Mouse (Mus musculus) stomach, embryonic 16.5 days (tissue): ENCODE results near the gene Lrrc23. TPM values are rescaled to one million over a fixed set of nuclear protein-coding genes. Genes with fewer than 3 reads are reported as not detected.

Source experiments
- ATAC-seq: fragments of 200-750 bp; cut with Nextera tagmentation; 2 replicates; pipeline ENCODE4 v1.8.0; 2017; ENCODE audit warnings: moderate number of reproducible peaks, moderate TSS enrichment; ENCODE audit not compliant: insufficient read depth, low FRiP score
- H3K27ac ChIP-seq: fragments of 300-500 bp; sonication (generic); 2 replicates; pipeline ENCODE4 v1.5.1; 2014; ENCODE audit warnings: low read length
- H3K27me3 ChIP-seq: fragments of 300-500 bp; sonication (generic); 2 replicates; pipeline ENCODE4 v1.6.1; 2014; ENCODE audit warnings: low read length, control low read depth, mixed read lengths; ENCODE audit not compliant: control insufficient read depth, insufficient read depth
- H3K36me3 ChIP-seq: fragments of 300-500 bp; sonication (generic); 2 replicates; pipeline ENCODE4 v1.6.1; 2014; ENCODE audit warnings: low read length; ENCODE audit not compliant: control insufficient read depth, insufficient read depth
- H3K4me1 ChIP-seq: fragments of 300-500 bp; sonication (generic); 2 replicates; pipeline ENCODE4 v1.6.1; 2014; ENCODE audit warnings: low read length, control low read depth, mixed read lengths; ENCODE audit not compliant: control insufficient read depth, insufficient read depth
- H3K4me2 ChIP-seq: fragments of 300-500 bp; sonication (generic); 2 replicates; pipeline ENCODE4 v1.6.1; 2014; ENCODE audit warnings: low read depth, low read length, mixed read lengths
- H3K4me3 ChIP-seq: fragments of 300-500 bp; sonication (generic); replicated peaks from 2 replicates; pipeline ENCODE4 v1.5.1; 2014; ENCODE audit warnings: mild to moderate bottlenecking, low read length
- H3K9ac ChIP-seq: fragments of 300-500 bp; sonication (generic); 2 replicates; pipeline ENCODE4 v1.6.1; 2014; ENCODE audit warnings: low read length
- H3K9me3 ChIP-seq: fragments of 300-500 bp; sonication (generic); replicated peaks from 2 replicates; pipeline ENCODE4 v1.6.1; 2016; ENCODE audit warnings: low read length, control low read depth; ENCODE audit not compliant: control insufficient read depth
- WGBS: fragments of 180-500 bp; shearing (Covaris S2); extraction: QIAGEN DNeasy Blood & Tissue Kit; methylation state at CpG from one replicate; pipeline ENCODE4 v1.1.7; 2014; 5-methylcytosine and 5-hydroxymethylcytosine counted together
- polyA plus RNA-seq: library from polyadenylated mRNA; unstranded; fragments of >200 nt; fragmentation: Nextera tagmentation; extraction: Ambion mirVana; gene quantifications from 2 replicates; pipeline ENCODE4 v1.2.1, GENCODE M21; 2015

The Lrrc23 gene
- polyA plus RNA-seq, 1 experiment from 2014 or later, result 0.53 TPM

DNA sequence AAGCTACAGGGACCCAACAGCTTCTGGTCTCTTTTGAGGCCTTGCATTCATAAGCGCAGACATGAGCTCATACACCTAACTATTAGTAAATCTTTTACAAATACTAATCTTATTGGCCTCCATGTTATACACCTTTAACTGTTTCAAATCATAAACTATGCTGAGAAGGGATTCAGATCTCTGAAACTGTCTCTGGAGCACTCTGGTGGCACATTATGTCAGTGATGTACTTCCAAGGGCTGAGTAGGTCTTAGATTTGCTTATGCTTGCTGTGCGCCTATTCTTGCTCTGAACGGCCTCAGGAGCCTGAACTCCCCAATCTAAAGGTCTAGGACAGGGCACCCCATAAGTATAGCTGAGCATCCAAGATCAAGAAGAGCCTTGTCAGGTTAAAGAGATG is 37.7 kb downstream of the Lrrc23 start:
- H3K9me3 ChIP-seq, result no peaks in the 10 kb centered on the region
- 74% methylated on average over 3 of the region's 3 CpGs for WGBS
- peak overlapping the region; percentile 68 for H3K4me3 ChIP-seq
- H3K36me3 ChIP-seq, result peaks cover 8% of the 10 kb centered on the region
- H3K4me2 ChIP-seq, result peak overlapping the region; percentile 88
- peak overlapping the region; percentile 100 for H3K27ac ChIP-seq
- peaks cover 38% of the 10 kb centered on the region for H3K4me1 ChIP-seq
- no peaks in the 10 kb centered on the region for H3K27me3 ChIP-seq
- peak overlapping the region; percentile 70 for H3K9ac ChIP-seq
- ATAC-seq, result no peak

DNA sequence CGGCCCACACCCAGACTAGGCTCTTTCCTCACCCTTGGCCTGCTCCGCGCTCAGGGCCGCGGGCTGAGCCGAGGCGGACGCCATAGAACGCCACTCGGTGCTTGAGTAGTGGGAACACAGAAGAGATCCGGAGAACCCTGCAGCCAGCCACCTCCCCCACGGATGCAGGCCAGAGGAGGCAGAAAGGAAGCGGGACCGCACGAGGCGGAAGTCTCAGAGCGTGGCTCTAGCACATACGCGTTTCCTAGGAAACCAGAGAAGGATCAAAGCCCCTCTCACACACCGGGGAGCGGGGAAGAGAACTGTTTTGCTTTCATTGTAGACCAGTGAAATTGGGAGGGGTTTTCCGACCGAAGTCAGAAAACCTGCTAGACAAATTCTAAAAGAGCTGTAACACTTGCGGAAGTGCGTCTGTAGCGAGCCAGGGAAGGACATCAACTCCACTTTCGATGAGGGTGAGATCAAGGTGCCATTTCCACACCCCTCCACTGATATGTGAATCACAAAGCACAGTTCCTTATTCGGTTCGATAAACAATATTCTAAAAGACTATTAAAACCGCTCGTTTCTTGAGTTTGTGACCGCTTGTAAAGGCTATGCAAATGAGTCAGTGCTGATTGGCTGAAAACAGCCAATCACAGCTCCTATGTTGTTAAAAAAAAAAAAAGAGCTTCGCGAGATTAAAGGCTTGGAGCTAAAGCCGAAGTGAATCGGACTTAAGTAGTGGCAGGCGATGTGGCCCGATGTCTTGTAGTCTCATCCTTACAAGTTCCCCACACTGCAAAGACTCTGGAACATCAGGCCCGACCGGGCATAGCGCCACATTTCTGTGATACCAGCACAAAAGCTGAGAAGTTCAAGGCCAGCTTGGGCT is 38.4 kb downstream of the Lrrc23 start, which contains the start of gene Grcc10:
TSS of gene Grcc10 (minus strand) at position 487 of the 874 bp plus-strand sequence.
- Histone ChIP-seq H3K9ac (peak within 1 kb of the TSS; percentile 90), H3K36me3 (peaks cover 8% of the 10 kb centered on the region), H3K27ac (peak within 1 kb of the TSS; percentile 100), H3K4me1 (peaks cover 32% of the 10 kb centered on the region), H3K4me3 (peak within 1 kb of the TSS; percentile 68), H3K27me3 (no peaks in the 10 kb centered on the region), H3K9me3 (no peaks in the 10 kb centered on the region), H3K4me2 (peak within 1 kb of the TSS; percentile 88)
- ATAC-seq, result peak; percentile 79
- WGBS, result under 1% methylated on average over 41 of the region's 41 CpGs

DNA sequence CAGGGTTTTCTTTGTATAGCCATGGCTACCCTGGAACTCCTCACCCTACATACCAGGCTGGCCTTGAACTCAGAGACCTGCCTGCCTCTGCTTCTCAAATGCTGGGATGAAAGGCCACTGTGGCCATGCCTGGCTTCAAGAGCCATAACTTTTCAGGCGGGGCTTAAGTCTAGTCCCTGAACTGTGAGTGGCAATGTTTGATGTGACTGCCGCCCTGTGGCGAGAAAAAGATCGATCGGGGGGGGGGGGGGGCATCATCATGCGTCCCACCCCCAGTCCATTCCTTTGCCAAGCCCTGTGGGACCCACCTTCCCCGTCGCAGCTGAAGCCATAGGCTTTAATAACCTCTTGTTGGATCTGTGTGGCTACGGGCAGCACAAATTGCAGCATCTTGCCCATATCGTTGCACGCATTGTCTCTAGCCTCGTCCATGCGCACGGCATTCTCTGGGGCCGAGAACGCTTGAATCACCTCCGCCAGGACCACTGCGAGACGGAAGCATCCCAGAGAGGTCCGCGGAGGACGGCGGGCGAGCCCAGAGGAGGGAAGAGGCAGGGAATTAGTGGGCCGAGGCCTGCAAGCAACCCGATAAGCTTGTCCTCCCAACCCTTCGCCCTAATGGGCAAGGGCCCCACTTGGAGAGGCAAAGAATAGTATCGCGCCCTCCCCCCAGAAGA is 39.2 kb downstream of the Lrrc23 start:
- no peaks in the 10 kb centered on the region for H3K27me3 ChIP-seq
- H3K4me2 ChIP-seq, result peak overlapping the region; percentile 88
- peak overlapping the region; percentile 68 for H3K4me3 ChIP-seq
- H3K9ac ChIP-seq, result peak overlapping the region; percentile 90
- 1% methylated on average over 28 of the region's 29 CpGs for WGBS
- H3K9me3 ChIP-seq, result no peaks in the 10 kb centered on the region
- H3K36me3 ChIP-seq, result peaks cover 8% of the 10 kb centered on the region
- peaks cover 29% of the 10 kb centered on the region for H3K4me1 ChIP-seq
- ATAC-seq, result peak; percentile 3
- peak overlapping the region; percentile 100 for H3K27ac ChIP-seq

DNA sequence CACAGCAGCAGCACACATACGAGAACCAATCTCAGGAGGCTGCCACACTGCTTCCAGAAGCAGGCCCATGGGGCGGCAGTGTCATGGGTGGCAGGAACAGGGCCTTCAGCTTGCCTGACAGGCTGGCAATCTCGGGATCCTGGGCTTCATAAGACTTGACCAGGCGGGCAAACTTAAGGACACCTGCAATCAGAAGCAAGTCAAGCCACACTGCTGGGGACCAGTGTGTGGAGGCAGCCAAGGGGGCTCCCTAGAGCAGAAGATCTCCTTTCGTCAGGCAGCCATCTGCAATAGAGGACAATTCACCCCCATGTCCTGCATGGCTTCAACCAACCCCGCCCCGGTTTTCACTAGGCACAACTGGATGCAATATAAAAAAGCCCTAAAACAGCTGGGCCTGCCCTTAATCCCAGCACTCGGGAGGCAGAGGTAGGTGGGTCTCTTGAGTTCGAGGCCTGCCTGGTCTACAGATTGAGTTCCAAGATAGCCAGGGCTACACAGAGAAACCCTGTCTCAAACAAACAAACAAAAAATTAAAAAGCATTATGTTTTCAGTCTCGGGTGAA is 40.2 kb downstream of the Lrrc23 start:
- no peaks in the 10 kb centered on the region for H3K9me3 ChIP-seq
- H3K27ac ChIP-seq, result peak overlapping the region; percentile 100
- peak overlapping the region; percentile 47 for H3K9ac ChIP-seq
- WGBS, result 79% methylated on average over 10 of the region's 10 CpGs
- peaks cover 23% of the 10 kb centered on the region for H3K4me1 ChIP-seq
- no peaks in the 10 kb centered on the region for H3K27me3 ChIP-seq
- peak overlapping the region; percentile 48; the same call in 1 of the 2 replicates for H3K4me2 ChIP-seq
- ATAC-seq, result no peak
- peaks cover 8% of the 10 kb centered on the region; the same call in 1 of the 2 replicates for H3K36me3 ChIP-seq
- no peak overlapping the region for H3K4me3 ChIP-seq

DNA sequence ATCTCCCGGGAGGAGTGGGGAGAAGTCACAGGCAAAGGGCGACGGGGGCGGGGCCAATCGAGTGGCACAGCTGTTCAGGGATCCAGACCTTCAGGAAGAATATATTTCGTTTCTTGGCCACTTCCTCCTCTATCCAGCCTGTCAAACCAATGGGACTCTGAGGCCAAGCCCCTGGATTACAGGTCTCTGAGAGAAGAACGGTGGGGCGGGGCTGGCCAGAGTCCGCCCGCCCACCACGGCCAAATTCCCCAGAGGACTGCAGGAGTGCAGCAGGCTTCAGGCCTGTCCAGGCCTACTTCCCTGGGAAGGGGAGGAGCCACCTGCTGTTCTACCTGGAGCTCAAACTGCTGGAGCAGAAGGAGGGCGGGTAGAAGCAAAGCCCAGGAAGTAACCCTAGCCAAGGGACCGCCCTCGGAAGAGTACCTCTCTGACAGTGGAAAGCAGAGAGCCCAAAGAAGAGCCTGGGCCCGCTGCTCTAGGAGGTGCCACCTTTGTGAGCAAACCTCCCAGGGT is 41.0 kb downstream of the Lrrc23 start, which contains the start of gene Ptpn6:
TSS of gene Ptpn6 (minus strand) at position 204 of the 513 bp plus-strand sequence.
- H3K36me3 ChIP-seq, result peaks cover 5% of the 10 kb centered on the region; the same call in 1 of the 2 replicates
- no peaks in the 10 kb centered on the region for H3K9me3 ChIP-seq
- peak within 1 kb of the TSS; percentile 47 for H3K9ac ChIP-seq
- peak within 1 kb of the TSS; percentile 48 for H3K4me2 ChIP-seq
- peak within 1 kb of the TSS; percentile 100 for H3K27ac ChIP-seq
- peaks cover 23% of the 10 kb centered on the region for H3K4me1 ChIP-seq
- ATAC-seq, result peak; percentile 80
- 21% methylated on average over 15 of the region's 15 CpGs for WGBS
- no peaks in the 10 kb centered on the region for H3K27me3 ChIP-seq
- peak within 1 kb of the TSS; percentile 29 for H3K4me3 ChIP-seq

DNA sequence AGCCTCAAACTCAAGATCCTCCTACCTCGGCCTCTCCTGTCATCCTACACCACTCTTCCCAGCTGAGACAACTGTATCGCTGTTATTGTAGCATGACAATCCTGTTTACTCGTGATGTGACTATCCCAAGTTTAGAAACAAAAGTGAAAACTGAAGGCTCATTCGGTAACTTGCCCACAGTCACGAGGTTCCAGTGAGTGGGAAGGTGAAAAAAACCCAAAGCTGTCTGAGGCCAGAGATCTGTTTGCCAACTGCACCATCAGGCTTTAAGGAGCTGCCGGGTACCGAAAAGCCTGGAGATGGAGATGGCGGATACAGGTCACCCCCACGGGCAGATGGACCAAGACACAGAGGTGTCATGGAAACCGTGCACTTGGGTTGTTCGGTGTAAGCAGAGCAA is 42.5 kb downstream of the Lrrc23 start:
- 86% methylated on average over 11 of the region's 11 CpGs for WGBS
- no peak overlapping the region for H3K27ac ChIP-seq
- H3K4me3 ChIP-seq, result no peak overlapping the region

DNA sequence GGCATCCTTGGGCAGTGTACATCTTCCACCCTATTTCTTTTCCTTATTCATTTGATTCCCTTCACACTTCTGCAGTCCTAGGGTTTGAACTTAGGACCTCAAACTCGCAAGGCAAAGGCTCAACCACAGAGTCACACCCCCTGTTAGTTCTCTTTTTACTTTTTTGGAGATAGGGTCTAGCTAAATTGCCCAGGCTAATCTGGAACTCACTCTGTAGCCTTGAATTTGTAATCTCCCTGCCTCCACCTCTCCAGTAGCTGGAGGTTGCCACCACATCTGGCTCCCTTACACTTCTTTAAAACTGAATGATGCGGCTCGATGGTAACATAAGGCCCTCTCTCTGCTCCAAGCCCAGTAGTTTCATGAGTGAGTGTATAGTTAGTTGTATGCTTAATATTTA is 45.1 kb downstream of the Lrrc23 start:
- Histone ChIP-seq H3K9me3 (no peaks in the 10 kb centered on the region), H3K4me3 (no peak overlapping the region), H3K4me2 (no peak overlapping the region), H3K36me3 (no peaks in the 10 kb centered on the region), H3K27ac (no peak overlapping the region), H3K27me3 (no peaks in the 10 kb centered on the region), H3K9ac (no peak overlapping the region), H3K4me1 (peaks cover 10% of the 10 kb centered on the region)
- no peak for ATAC-seq
- WGBS, result 87% methylated on average over 3 of the region's 3 CpGs

More for the DNA sequence above, 42.5 kb downstream of the Lrrc23 start:
- H3K36me3 ChIP-seq, result no peaks in the 10 kb centered on the region
- no peak overlapping the region for H3K4me2 ChIP-seq
- no peak for ATAC-seq
- no peaks in the 10 kb centered on the region for H3K27me3 ChIP-seq
- H3K9me3 ChIP-seq, result no peaks in the 10 kb centered on the region
- H3K9ac ChIP-seq, result no peak overlapping the region
- H3K4me1 ChIP-seq, result peaks cover 23% of the 10 kb centered on the region

DNA sequence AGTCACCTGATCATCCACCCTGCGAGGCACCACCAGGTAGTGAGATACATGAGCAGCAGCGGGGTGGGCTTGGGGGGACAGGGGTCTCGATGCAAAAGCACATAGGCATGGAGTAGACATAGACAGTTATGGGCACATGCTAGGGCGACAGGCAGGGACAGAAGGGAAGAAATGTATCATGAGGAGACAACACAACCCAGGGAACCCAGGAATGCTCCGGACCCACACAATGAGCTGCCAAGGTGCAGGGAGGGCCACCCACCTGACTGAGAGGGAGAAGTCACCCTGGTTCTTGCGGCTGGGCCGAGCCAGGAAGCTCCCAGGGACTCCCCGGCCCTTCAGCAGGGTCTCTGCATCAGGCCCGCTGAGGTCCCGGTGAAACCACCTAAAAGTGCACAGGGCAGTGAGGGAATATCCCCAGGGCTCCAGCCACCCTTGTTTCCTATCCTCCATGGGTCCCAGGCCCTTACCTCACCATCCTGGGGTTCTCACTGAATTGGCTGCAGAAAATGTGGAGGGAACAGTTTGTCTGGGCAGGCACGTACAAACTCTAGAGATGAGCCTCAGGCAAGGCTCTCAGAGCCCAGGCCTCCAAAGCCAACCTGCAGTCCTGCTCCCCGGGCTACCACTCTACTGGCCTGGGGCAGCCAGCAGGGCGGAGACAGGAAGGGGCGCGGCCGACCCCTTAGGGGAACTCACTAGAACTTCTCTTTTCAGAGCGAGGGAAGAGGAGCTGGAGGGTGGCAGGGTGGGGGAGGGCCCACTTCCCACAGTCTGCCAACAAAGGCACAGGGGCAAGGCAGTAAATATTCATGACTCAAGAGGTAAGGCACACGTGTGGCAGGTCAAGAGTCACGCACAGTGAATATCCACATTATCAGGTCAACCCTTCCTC is 46.8 kb downstream of the Lrrc23 start:
- Histone ChIP-seq H3K27ac (0 out of 2 replicates have a peak overlapping the region, but pooled peaks have one; percentile 31), H3K27me3 (no peaks in the 10 kb centered on the region), H3K36me3 (no peaks in the 10 kb centered on the region), H3K9me3 (no peaks in the 10 kb centered on the region), H3K9ac (peak overlapping the region; percentile 8), H3K4me1 (no peaks in the 10 kb centered on the region), H3K4me3 (peak overlapping the region; percentile 23), H3K4me2 (no peak overlapping the region)
- peak; percentile 40; the same call in 1 of the 2 replicates for ATAC-seq
- WGBS, result 50% methylated on average over 19 of the region's 19 CpGs
